Mouse (Mus musculus): ENCODE measurements around the gene Ubc.

- TF ChIP-seq POLR2A (IDR thresholded peaks at IDR 0.05; ENCODE audit: borderline replicate concordance, insufficient read depth, low read length) = peak; percentile 6; the same call in 1 of the 2 replicates
- no peak for TF ChIP-seq CTCF (IDR thresholded peaks at IDR 0.05; ENCODE audit: borderline replicate concordance, insufficient read depth, low read depth, low read length)
Observed at GRCm38 (mm10) chr5:125383637-125384420, 6.2 kb downstream of the Ubc start.
